Mouse (Mus musculus) kidney, postnatal 0 days (tissue): ENCODE measurements at regions not wholly inside any gene's neighbourhood (a gene's known extent, or its start where the extent isn't known, plus 50 kb on each side); places are given as distances from the start of the nearest gene placed in this dataset.

Experiments used
- ATAC-seq: fragments of 200-750 bp; cut with Nextera tagmentation; replicated peaks from 2 replicates; pipeline ENCODE4 v1.8.0; 2017; ENCODE audit warnings: low read depth, moderate number of reproducible peaks, moderate TSS enrichment, moderate library complexity; ENCODE audit not compliant: low FRiP score
- DNase-seq: peaks from one replicate; pipeline ENCODE4 v3.0.0-alpha.2; 2016; ENCODE audit warnings: low spot score
- H3K27ac ChIP-seq: fragments of 300-500 bp; sonication (generic); 2 replicates; pipeline ENCODE4 v1.5.1; 2014; ENCODE audit warnings: mild to moderate bottlenecking
- H3K27me3 ChIP-seq: fragments of 300-500 bp; sonication (generic); 2 replicates; pipeline ENCODE4 v1.6.1; 2014; ENCODE audit warnings: low read length, mixed read lengths; ENCODE audit not compliant: insufficient read depth
- H3K36me3 ChIP-seq: fragments of 300-500 bp; sonication (generic); 2 replicates; pipeline ENCODE4 v1.6.1; 2014; ENCODE audit warnings: low read length, mixed read lengths; ENCODE audit not compliant: insufficient read depth
- H3K4me1 ChIP-seq: fragments of 300-500 bp; sonication (generic); replicated peaks from 2 replicates; pipeline ENCODE4 v1.6.1; 2014; ENCODE audit warnings: antibody characterized with exemption, low read length, mixed read lengths; ENCODE audit not compliant: insufficient read depth
- H3K4me2 ChIP-seq: fragments of 300-500 bp; sonication (generic); 2 replicates; pipeline ENCODE4 v1.6.1; 2014; ENCODE audit warnings: mild to moderate bottlenecking, low read length, moderate library complexity, mixed read lengths
- H3K4me3 ChIP-seq: fragments of 300-500 bp; sonication (generic); replicated peaks from 2 replicates; pipeline ENCODE4 v1.5.1; 2014; ENCODE audit warnings: low read depth, low read length
- H3K9ac ChIP-seq: fragments of 300-500 bp; sonication (generic); 2 replicates; pipeline ENCODE4 v1.6.1; 2014; ENCODE audit warnings: low read depth, low read length
- H3K9me3 ChIP-seq: fragments of 300-500 bp; sonication (generic); replicated peaks from 2 replicates; pipeline ENCODE4 v1.6.1; 2016; ENCODE audit warnings: low read length, inconsistent platforms, mixed read lengths
- CTCF ChIP-seq: IDR thresholded peaks from 2 replicates; pipeline ENCODE4 v1.5.1; 2016; ENCODE audit warnings: antibody characterized with exemption, low read depth, mild to moderate bottlenecking, moderate library complexity
- WGBS: fragments of 180-500 bp; shearing (Covaris S2); extraction: QIAGEN DNeasy Blood & Tissue Kit; methylation state at CpG from one replicate; pipeline ENCODE4 v1.1.7; 2014; 5-methylcytosine and 5-hydroxymethylcytosine counted together

- 91% methylated on average over 6 of the region's 6 CpGs for WGBS
- ATAC-seq (no peak), DNase-seq (no peak)
- Histone ChIP-seq H3K9me3 (no peaks in the 10 kb centered on the region), H3K36me3 (no peaks in the 10 kb centered on the region), H3K4me1 (no peaks in the 10 kb centered on the region), H3K27me3 (no peaks in the 10 kb centered on the region), H3K4me2 (no peak overlapping the region), H3K27ac (no peak overlapping the region), H3K9ac (no peak overlapping the region), H3K4me3 (no peak overlapping the region)
- TF ChIP-seq CTCF, result 0 out of 2 replicates have a peak, but pooled peaks have one; percentile 8
Observed at GRCm38 (mm10) chr5:116761323-116761722, 169.7 kb upstream of the Srrm4 start.

- Histone ChIP-seq H3K4me2 (no peak overlapping the region), H3K9me3 (no peaks in the 10 kb centered on the region), H3K9ac (no peak overlapping the region), H3K36me3 (no peaks in the 10 kb centered on the region), H3K4me3 (no peak overlapping the region), H3K27ac (no peak overlapping the region), H3K4me1 (no peaks in the 10 kb centered on the region), H3K27me3 (no peaks in the 10 kb centered on the region)
- 39% methylated on average over 14 of the region's 14 CpGs for WGBS
- no peak for TF ChIP-seq CTCF
- no peak for ATAC-seq
- no peak for DNase-seq
Observed at GRCm38 (mm10) chr5:116758687-116759086, 167.1 kb upstream of the Srrm4 start.

- Histone ChIP-seq H3K36me3 (no peaks in the 10 kb centered on the region), H3K9me3 (no peaks in the 10 kb centered on the region), H3K4me1 (no peaks in the 10 kb centered on the region), H3K4me2 (no peak overlapping the region), H3K27ac (no peak overlapping the region), H3K27me3 (no peaks in the 10 kb centered on the region), H3K4me3 (no peak overlapping the region), H3K9ac (no peak overlapping the region)
- no peak for TF ChIP-seq CTCF
- no peak for DNase-seq
- WGBS, result 79% methylated on average over 2 of the region's 2 CpGs
- no peak for ATAC-seq
Observed at GRCm38 (mm10) chr5:116752941-116753340, 161.3 kb upstream of the Srrm4 start.

- H3K9ac ChIP-seq, result no peak overlapping the region
- no peak for TF ChIP-seq CTCF
- no peak overlapping the region for H3K4me2 ChIP-seq
- no peak overlapping the region for H3K4me3 ChIP-seq
- H3K27me3 ChIP-seq, result no peaks in the 10 kb centered on the region
- no peak overlapping the region for H3K27ac ChIP-seq
- H3K9me3 ChIP-seq, result no peaks in the 10 kb centered on the region
- WGBS, result 56% methylated on average over 1 of the region's 1 CpGs
- no peaks in the 10 kb centered on the region for H3K4me1 ChIP-seq
- no peaks in the 10 kb centered on the region for H3K36me3 ChIP-seq
- DNase-seq, result no peak
- no peak for ATAC-seq
Observed at GRCm38 (mm10) chr5:116752096-116752495, 160.5 kb upstream of the Srrm4 start.

GRCm38 (mm10) chr5:116745776-116746175 lies 154.2 kb upstream of the Srrm4 start:
- H3K4me2 ChIP-seq, result no peak overlapping the region
- DNase-seq (no peak), ATAC-seq (no peak)
- WGBS, result 95% methylated on average over 4 of the region's 4 CpGs
- no peaks in the 10 kb centered on the region for H3K9me3 ChIP-seq
- H3K4me3 ChIP-seq, result no peak overlapping the region
- TF ChIP-seq CTCF, result no peak
- no peaks in the 10 kb centered on the region for H3K27me3 ChIP-seq
- H3K27ac ChIP-seq, result no peak overlapping the region
- H3K36me3 ChIP-seq, result no peaks in the 10 kb centered on the region
- H3K4me1 ChIP-seq, result no peaks in the 10 kb centered on the region
- no peak overlapping the region for H3K9ac ChIP-seq

- Histone ChIP-seq H3K4me1 (no peaks in the 10 kb centered on the region), H3K27ac (no peak overlapping the region), H3K36me3 (no peaks in the 10 kb centered on the region), H3K4me2 (no peak overlapping the region), H3K27me3 (no peaks in the 10 kb centered on the region), H3K9ac (no peak overlapping the region), H3K9me3 (no peaks in the 10 kb centered on the region), H3K4me3 (no peak overlapping the region)
- ATAC-seq, result no peak
- WGBS, result 16% methylated on average over 10 of the region's 10 CpGs
- peak; percentile 30; the same call in 1 of the 2 replicates for TF ChIP-seq CTCF
- DNase-seq, result peak; percentile 53
Observed at GRCm38 (mm10) chr5:116744389-116744788, 152.8 kb upstream of the Srrm4 start.

DNA sequence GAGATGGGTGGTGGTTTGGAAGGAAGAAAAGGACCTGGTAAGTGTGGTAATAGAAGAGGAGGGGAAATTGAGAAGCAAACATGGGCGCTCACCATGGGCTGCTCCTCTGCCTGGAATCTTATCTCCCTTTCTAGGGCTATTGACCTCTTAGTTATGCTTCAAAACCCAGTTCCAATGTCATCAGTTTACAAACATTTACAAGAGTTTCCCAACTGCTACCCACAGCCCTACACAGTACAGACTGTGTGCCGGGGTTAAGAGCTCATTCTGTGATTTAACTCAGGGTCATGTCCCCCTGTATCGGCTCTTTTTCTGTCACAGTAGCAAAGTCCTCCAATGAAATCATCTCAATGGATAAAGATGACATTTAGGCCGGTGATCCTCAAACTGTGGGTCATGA lies 144.0 kb upstream of the Srrm4 start:
- TF ChIP-seq CTCF, result no peak
- no peak overlapping the region for H3K9ac ChIP-seq
- no peaks in the 10 kb centered on the region for H3K9me3 ChIP-seq
- no peaks in the 10 kb centered on the region for H3K36me3 ChIP-seq
- H3K4me2 ChIP-seq, result no peak overlapping the region
- ATAC-seq (no peak), DNase-seq (no peak)
- no peaks in the 10 kb centered on the region for H3K4me1 ChIP-seq
- H3K27me3 ChIP-seq, result no peaks in the 10 kb centered on the region
- WGBS, result 73% methylated on average over 4 of the region's 4 CpGs
- H3K4me3 ChIP-seq, result no peak overlapping the region
- H3K27ac ChIP-seq, result no peak overlapping the region
